Mouse (Mus musculus) CD8-positive naive resting alpha-beta T cell, adult 2 months (primary cell): ENCODE measurements around the gene Heyl.

Source experiments
- DNase-seq, 2 experiments: peaks; one replicate each; pipeline ENCODE4 v3.0.0; 2022; ENCODE audit warnings: low read depth in 2 of 2, low spot score in 2 of 2

Gene Heyl

DNA sequence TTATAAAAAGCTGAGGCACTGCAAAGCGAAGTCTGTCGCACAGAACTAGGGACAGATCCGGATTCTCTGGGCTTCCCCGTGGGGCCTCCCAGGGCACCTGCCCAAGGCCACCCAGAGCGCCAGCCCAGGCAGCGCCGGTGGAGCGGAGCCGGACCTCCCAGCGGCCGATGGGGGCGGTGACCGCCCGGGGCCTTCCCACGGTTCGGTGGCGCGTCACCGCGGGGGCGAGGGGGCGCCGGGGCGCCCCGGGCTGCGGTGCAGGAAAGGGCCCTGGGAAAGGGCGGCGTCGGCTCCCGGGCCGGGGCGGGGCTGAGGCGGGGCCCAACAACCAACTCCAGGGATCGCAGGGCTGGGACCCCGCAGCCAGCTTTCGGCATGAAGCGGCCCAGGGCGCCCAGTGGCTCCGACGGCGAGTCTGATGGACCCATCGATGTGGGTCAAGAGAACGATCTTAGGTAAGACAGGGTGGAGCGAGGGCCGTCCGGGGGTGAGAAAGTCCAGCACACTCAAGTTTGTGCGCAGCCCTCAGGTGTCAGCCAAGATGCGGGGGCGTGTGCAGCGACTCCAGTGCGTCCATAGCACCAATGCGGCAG lies at the start of gene Heyl:
Gene Heyl (plus strand): TSS at position 65 of the 593 bp plus-strand sequence.
- DNase-seq = no peak

DNA sequence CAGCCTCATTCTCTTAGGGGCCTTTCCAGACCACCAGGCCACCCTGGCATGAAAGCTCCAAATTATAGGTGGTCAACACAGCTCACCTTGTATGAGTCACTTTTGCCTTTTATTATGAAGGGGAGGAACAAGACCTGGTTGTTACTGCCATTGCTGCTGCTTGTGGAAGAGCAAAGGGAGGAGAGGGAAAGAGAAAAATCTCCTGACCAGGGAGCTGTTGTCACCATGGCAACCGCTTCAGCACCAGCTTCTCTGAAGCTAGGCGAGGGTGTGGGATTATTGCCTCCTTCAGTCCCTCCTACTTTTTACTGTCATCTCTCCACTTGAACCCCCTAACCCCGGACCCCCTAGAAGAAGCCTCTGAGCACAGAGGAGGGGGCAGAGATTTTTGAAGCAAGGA lies 48.5 kb upstream of the Heyl start:
- DNase-seq = no peak

DNA sequence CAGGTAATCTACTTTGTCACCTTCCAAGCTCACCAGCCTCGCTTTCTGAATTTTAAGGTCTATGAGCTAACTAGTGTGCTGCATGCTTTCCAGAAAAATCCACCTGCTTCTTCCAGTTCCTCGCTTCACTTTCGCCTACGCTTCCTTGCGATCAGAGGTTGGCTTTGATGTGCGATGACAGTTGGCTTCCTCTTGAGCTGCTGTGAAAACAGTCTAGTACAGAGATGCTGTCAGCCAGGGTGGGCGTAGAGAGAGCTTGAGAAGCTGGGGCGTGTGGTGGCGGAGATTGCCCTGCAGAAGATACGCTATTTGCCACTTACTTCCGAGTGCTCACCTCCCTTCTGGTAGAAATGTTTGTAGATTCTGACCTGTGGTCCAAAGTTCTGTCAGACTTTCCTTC lies 41.0 kb upstream of the Heyl start:
- no peak for DNase-seq

DNA sequence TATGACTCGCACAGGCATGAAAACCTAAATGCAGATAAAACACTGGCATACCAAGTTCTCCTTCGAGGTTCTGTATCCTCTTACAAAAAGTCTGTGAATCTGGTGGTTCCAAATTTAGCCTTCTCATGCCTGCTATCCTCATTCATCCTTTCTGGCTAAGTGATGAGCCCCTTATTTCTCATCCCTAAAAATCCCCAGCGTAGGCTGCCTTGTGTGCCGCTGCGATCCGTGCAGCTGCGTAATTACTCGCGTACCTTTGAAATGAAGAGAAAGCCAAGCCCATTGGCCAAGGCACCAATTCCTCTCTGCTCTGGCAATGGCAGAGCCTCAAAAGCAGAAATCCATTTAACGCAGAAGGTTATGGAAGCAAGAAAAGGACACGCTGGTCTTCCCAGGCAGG lies 39.6 kb upstream of the Heyl start:
- no peak for DNase-seq

DNA sequence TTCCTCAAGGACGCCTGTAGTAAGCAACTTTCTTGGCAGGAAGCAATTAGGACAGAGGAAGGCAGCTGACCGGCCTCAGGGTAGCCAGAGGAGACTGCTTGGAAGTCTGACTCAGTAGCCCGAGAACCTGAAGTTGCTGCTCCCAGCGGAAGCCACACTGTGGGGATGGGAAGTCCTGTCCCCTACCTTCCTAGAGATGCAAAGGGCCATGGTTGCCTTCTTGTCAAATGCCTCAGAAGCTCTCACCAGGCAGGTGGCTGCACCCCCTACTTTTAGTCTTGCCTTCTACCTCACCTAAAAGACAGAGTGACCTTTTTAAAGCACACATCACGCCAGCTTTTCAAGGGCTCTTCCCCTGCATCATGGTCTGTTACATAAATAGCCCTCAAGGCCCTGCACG lies 36.7 kb upstream of the Heyl start:
- no peak for DNase-seq

DNA sequence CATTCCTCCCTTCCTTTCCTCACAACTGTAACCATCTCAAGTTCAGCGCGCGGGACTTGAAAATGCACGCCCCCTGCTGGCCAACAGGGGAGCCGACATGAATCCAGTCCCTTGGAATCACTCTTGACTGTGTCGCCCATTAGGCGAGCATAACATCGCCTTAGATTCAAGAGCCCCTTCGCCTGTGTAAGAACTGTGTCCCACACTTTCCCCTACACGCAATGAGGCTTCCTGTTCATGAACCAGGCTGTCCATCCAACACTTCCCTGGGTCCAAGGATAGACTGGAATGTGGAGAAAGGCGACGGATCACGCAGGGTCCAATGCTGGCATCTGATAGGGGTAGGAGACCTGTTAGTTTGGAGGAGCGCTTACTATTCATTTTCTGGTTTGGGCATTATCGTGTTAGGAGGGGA lies 32.6 kb upstream of the Heyl start:
- peak; percentile 34 to 37 for DNase-seq

DNA sequence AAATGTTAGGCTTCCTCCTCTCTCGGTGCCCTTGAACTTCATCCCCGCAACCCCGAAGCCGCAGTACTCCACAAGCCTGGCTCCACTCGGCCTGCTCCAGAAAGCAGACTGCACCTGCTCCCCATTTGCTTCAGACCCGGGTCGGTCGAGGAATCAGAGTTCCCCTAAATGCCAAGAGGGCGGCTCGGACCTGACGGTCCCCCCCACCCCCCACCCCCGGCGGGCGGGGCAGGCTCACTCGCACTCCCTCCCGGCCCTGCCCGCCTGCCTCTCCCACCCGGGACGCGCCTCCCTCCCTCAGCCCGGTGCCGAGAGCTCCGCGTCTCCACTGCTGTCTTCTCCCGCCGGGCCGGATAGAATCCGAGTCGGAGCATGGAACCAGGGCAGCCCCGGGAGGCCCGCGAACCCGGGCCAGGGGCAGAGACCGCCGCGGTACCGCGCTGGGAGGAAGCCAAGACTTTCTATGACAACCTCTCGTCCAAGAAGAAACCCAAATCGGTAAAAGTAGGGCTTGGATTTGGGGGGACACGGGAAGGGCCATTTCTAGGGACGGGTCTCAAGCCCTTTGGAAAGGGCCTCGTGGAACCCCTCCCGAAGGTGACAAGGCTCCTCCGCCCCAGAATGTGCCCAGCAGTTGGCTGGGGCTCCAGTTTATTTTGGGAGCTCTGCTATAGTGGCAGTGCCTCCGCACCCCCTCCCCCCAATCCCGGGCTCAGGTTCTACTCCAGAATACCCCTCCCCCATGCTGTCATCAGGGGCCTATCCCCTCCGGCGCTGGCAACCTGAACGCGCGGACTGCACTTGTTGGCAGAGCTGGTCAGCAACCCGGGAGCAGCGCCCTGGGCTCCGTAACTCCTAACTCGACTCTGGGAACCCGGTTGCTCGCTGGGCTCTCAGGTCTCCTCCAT lies 31.9 kb upstream of the Heyl start, which contains the start of gene Nt5c1a:
Gene Nt5c1a (plus strand): TSS at position 319 of the 908 bp plus-strand sequence.
- DNase-seq = no peak

DNA sequence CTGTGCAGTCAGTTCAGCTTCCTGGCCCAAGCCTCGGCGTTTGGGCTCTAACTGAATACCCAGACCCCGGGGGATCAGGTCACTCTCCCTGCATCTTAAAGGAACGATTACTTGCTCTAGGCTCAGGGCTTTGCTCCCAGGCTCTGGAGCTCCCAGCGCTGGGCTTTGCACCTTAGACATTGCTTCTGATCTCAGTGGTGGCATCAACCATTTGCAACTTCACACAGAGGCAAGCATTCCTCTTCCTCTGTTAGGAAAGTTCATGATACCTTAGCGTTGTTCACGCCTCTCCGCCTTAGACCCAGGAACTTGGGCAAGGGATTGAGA lies 31.3 kb upstream of the Heyl start:
- no peak for DNase-seq

DNA sequence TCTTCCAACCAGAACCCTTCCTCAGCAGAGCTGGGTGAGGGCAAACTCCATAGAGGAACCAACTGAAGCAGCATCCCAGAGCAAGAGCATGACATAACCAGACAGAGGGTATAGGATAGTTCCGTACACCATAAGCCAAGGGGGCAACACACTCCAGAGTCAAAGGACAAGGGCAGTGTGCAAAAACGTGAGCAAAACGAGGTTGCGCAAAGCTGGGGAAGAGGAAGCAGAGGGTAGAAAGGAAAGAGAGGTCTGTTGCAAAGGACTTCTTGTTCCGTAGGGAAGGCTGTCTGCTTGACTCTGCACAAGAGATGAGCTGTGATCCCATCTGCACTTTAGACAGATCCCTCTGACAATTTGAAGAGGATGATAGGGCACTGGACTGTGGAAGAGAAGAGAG lies 26.0 kb upstream of the Heyl start:
- DNase-seq = no peak

- DNase-seq = no peak
Measured at GRCm38 (mm10) chr4:123210996-123211395, 22.4 kb upstream of the Heyl start.

- no peak for DNase-seq
Measured at GRCm38 (mm10) chr4:123211453-123211852, 21.9 kb upstream of the Heyl start.

GRCm38 (mm10) chr4:123212330-123212729 lies 21.0 kb upstream of the Heyl start:
- no peak for DNase-seq

- DNase-seq = no peak
Measured at GRCm38 (mm10) chr4:123213975-123214374, 19.4 kb upstream of the Heyl start.

- no peak for DNase-seq
Measured at GRCm38 (mm10) chr4:123215367-123215766, 18.0 kb upstream of the Heyl start.

- DNase-seq = peak in 1 of 2 experiments; percentile 20
Measured at GRCm38 (mm10) chr4:123216782-123217181, 16.6 kb upstream of the Heyl start.

DNA sequence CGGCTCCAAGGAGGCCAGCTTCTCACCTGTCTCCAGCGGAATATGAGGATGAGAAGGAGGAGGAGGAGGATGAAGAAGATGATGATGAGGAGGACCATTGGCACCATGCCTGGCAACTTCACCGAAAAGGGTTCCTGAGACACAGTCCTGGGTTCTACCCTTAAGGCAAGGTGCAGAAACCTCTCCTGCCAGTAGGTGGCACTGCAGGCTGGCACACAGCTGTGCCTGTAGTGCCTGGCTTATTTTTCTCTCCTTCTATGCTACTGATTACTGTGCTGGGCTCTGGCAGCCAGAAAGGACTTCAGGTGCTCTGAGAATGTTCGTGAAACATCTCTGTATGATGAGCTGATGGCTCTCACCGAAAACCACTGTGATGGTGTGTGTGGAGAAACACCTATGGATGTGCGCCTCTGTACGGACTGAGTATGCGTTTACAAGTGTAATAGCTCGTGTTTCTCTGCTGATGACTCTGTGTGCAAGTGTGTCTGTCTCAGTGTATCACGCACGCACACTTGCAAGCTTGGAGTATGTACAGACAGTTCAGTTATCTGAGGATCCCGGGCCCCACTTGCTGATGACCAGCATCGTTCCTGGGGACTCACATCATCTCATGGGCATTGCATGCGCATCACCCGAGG lies 13.5 kb upstream of the Heyl start:
- DNase-seq = peak; percentile 16 to 48

- DNase-seq = no peak
Measured at GRCm38 (mm10) chr4:123220637-123221036, 12.7 kb upstream of the Heyl start.

- DNase-seq = peak in 1 of 2 experiments; percentile 34
Measured at GRCm38 (mm10) chr4:123223309-123223708, 10.0 kb upstream of the Heyl start.

GRCm38 (mm10) chr4:123225718-123226403 lies 7.5 kb upstream of the Heyl start:
- no peak for DNase-seq

GRCm38 (mm10) chr4:123227707-123228106 lies 5.6 kb upstream of the Heyl start:
- no peak for DNase-seq

DNA sequence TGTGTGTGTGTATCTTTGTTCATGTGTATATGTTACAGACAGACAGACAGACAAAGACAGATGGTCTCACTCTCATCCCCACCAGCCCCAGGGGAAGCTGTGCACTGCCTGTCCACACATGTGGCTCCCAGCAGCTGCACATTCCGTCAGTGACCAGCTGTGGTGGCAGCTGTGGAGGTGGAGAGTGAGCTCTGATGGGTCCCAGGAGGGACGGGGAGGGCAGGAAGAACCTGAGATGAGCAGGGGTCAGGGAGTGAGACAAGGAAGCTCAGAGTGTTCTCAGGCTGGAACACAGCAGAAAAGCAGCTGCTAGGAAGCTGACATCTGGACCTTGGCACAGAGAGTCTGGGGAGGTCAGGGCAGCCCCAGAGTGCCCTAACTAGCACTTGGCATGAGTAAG lies 5.1 kb upstream of the Heyl start:
- DNase-seq = no peak

- DNase-seq = no peak
Measured at GRCm38 (mm10) chr4:123229166-123229565, 4.2 kb upstream of the Heyl start.
